Mouse (Mus musculus): Measurements from ENCODE around the gene Gm12695. TPM values are rescaled to one million over a fixed set of nuclear protein-coding genes. Genes with fewer than 3 reads are reported as not detected.

Gm12695 gene
- total RNA-seq, 2 experiments from 2014 or later: not detected

- no peak for DNase-seq
Observed at GRCm38 (mm10) chr4:96697511-96698217, 87.3 kb downstream of the Gm12695 start.

DNA sequence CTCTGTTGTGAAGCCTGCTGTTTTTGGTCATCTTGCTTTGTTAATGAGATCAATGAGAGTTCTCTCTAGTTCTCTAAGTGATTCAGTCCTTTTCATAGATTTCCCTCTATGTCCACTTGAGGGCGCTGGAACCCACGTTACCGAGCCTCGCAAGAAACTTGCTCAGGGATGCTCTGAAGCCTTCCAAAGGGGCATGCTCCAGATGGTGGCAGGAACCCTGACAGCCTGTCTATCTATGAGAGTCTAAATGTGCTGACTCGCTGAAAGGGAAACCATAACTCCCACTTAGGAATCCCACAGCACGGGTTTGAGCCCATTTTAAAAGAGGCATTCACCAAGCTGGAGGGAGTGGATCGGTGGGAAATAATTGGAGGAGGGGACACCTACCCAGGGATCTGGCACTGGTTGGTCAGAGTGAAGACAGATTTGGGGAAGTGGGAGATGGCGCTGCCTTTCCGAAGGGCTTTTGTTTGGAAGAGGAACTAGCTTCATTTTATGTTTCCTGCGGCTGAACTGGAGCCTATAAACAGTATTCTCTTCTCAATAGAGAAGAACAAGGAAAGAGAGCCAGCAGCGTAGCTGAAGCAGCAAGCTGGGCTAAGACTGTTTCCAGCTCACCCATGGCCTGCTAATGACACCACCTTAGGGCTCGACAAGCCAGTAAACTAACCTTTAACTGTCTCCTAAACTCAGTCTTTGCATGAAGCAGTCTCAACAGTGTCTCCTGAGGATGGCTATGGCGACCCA is 88.2 kb downstream of the Gm12695 start:
- DNase-seq: peak; percentile 58

GRCm38 (mm10) chr4:96687358-96687803 is 97.6 kb downstream of the Gm12695 start:
- DNase-seq: no peak

DNA sequence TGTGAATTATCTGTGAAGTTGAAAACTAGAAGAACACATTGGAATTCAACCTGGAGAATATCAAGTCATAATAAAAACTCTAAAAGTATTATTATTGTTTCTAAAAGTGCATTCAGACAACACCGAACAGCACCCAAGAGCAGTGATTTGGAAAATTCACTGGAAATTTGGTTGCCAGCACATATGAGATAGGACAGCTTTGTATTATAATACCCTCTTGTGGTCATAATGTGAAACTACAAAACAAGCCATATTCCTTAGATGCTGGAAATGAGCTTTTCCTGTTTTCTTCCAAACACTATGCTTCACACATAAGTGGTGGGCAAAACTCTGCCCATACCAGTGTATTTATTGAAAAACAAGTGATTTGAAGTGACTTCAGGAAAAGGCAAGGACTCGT is 101.5 kb downstream of the Gm12695 start:
- DNase-seq: no peak

DNA sequence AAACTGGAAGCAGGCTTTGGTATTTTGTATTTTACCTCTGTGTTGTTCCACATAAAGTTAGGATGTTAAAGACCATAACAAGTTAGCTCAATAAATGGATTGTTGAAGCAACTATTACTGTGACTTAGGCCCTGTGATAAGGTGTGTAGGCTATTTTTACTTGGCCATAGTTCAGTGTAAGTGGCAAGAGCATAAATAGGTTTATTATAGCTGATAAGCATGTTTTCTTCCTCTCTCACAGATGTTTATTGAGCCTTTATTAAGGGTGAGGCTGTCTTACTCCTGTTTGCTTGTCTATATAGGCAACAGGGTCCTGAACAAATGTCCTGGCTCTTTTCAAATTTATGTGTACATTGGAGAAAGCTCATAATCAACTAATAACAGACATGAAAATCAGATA is 104.0 kb downstream of the Gm12695 start:
- no peak for DNase-seq

DNA sequence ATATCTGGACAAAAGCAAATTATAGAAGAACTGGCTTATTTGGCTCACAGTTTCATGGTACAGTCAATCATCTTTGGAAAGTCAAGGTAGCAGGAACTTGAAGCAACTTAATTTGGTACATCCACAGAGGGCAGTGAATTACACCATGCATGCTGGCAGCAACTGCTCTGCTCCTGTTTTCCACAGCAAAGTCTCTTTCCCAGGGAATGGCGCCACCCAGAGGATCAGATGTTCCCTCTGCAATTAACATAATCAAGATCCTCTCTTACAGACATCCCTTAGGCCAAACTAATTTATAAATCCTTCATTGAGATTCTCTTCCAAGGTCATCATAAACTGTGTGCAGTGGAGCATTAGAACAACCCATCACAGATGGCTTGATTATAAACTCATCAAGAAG is 104.8 kb downstream of the Gm12695 start:
- DNase-seq: peak; percentile 53

Other genes starting within 250 kb of the Gm12695 start
- gene Cyp2j6, start 231.5 kb downstream of the Gm12695 start, total RNA-seq (2021): 1 to 10 TPM; 7.6 to 7.9 TPM
- 1 to 10 TPM; 1.5 to 2.4 TPM for gene Cyp2j9, start 193.6 kb downstream of the Gm12695 start, total RNA-seq (2021)
- gene Cyp2j5, start 121.0 kb downstream of the Gm12695 start, total RNA-seq (2021): 10 to 100 TPM in 1 of 2 experiments, 1 to 10 TPM in 1; 6.8 to 17.9 TPM